Mouse (Mus musculus) midbrain, postnatal 0 days (tissue): ENCODE data around the gene Tbc1d10c. TPM values are rescaled to one million over a fixed set of nuclear protein-coding genes. Genes with fewer than 3 reads are reported as not detected.

ENCODE experiments used
- ATAC-seq: fragments of 200-750 bp; cut with Nextera tagmentation; 2 replicates; pipeline ENCODE4 v1.8.0; 2017; ENCODE audit warnings: moderate number of reproducible peaks, mild to moderate bottlenecking, moderate TSS enrichment, moderate library complexity; ENCODE audit not compliant: low FRiP score
- DNase-seq: peaks from one replicate; pipeline ENCODE4 v3.0.0-alpha.2; 2015; ENCODE audit warnings: low spot score
- H3K27ac ChIP-seq: fragments of 300-500 bp; sonication (generic); 2 replicates; pipeline ENCODE4 v1.5.1; 2014; ENCODE audit warnings: low read depth, mild to moderate bottlenecking, low read length, mixed read lengths
- H3K27me3 ChIP-seq: fragments of 300-500 bp; sonication (generic); 2 replicates; pipeline ENCODE4 v1.6.1; 2014; ENCODE audit warnings: low read length, control low read depth, mixed read lengths; ENCODE audit not compliant: insufficient read depth
- H3K36me3 ChIP-seq: fragments of 300-500 bp; sonication (generic); 2 replicates; pipeline ENCODE4 v1.6.1; 2014; ENCODE audit warnings: low read length, control low read depth, mixed read lengths; ENCODE audit not compliant: insufficient read depth
- H3K4me1 ChIP-seq: fragments of 300-500 bp; sonication (generic); 2 replicates; pipeline ENCODE4 v1.6.1; 2014; ENCODE audit warnings: mild to moderate bottlenecking, control low read depth, antibody characterized with exemption, low read length, mixed read lengths; ENCODE audit not compliant: insufficient read depth
- H3K4me2 ChIP-seq: fragments of 300-500 bp; sonication (generic); 2 replicates; pipeline ENCODE4 v1.6.1; 2014; ENCODE audit warnings: low read depth, mild to moderate bottlenecking, low read length, mixed read lengths; ENCODE audit not compliant: poor library complexity, severe bottlenecking
- H3K4me3 ChIP-seq: fragments of 300-500 bp; sonication (generic); 2 replicates; pipeline ENCODE4 v1.5.1; 2014; ENCODE audit warnings: low read depth, mild to moderate bottlenecking, low read length, moderate library complexity
- H3K9ac ChIP-seq: fragments of 300-500 bp; sonication (generic); replicated peaks from 2 replicates; pipeline ENCODE4 v1.6.1; 2014; ENCODE audit warnings: mild to moderate bottlenecking, low read length, moderate library complexity, mixed read lengths; ENCODE audit not compliant: poor library complexity, severe bottlenecking
- H3K9me3 ChIP-seq: fragments of 300-500 bp; sonication (generic); 2 replicates; pipeline ENCODE4 v1.6.1; 2016; ENCODE audit warnings: low read length, control low read depth
- CTCF ChIP-seq: IDR thresholded peaks from 2 replicates; pipeline ENCODE4 v1.5.1; 2016; ENCODE audit warnings: antibody characterized with exemption, mild to moderate bottlenecking
- WGBS: fragments of 180-500 bp; shearing (Covaris S2); extraction: QIAGEN DNeasy Blood & Tissue Kit; methylation state at CpG from one replicate; pipeline ENCODE4 v1.1.7; 2014; 5-methylcytosine and 5-hydroxymethylcytosine counted together
- polyA plus RNA-seq: library from polyadenylated mRNA; unstranded; fragments of >200 nt; fragmentation: Nextera tagmentation; extraction: Ambion mirVana; gene quantifications from 2 replicates; pipeline ENCODE4 v1.2.1, GENCODE M21; 2015
- total RNA-seq: library from RNA; depleted of rRNA; stranded (reverse); fragments of >200 nt; gene quantifications from 2 replicates; pipeline ENCODE4 v1.2.3, GENCODE M21; 2014

Gene Tbc1d10c
- total and polyA plus RNA-seq, 2 experiments from 2014 or later = 0.49 to 1.2 TPM

DNA sequence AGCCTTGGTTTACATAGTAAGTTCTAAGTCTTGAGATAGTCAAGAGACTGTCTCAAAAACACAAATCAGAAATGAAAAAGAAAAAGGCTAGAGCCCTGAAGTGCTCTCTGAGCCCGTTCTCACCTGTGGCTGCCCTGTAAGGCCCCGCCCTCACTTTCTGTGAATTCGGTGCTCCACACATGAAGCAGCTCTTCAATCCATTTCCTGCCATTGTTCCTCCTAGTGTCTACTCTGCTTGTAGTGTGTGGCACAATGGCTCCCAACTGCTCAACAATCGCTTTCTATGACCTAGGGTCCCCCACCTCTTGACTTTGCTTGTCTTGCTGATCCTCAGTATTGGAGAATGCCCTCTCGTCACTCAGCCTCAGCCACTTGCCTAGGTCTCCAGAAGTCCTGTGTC is 36.4 kb upstream of the Tbc1d10c start:
- WGBS = 77% methylated on average over 5 of the region's 5 CpGs
- TF ChIP-seq CTCF = no peak
- Histone ChIP-seq H3K36me3 (no peaks in the 10 kb centered on the region), H3K4me2 (no peak overlapping the region), H3K27me3 (peaks cover 3% of the 10 kb centered on the region; the same call in 1 of the 2 replicates), H3K9ac (no peak overlapping the region), H3K9me3 (no peaks in the 10 kb centered on the region), H3K27ac (no peak overlapping the region), H3K4me3 (no peak overlapping the region), H3K4me1 (peaks cover 2% of the 10 kb centered on the region; the same call in 1 of the 2 replicates)
- ATAC-seq = no peak
- DNase-seq = no peak

DNA sequence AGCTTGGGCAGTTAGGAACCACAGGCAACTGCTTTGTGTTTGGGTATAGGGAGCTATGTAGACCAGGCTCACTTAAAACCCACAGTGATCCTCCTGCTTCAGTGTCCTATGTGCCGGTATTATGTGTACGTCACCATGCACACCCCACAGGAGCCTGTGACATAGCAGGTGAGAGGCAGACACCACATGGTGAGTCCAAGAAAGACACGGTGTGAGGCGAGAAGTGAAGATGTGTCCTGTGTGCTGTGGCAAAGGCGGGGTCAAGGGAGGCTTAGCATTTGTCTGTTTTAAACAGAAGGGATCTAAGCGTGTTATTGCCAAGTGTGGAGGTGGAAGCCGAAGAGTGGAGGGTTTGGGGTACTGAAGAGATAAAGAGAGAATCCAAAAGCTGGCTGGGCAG is 35.7 kb upstream of the Tbc1d10c start:
- H3K9ac ChIP-seq = no peak overlapping the region
- DNase-seq (no peak), ATAC-seq (no peak)
- H3K4me3 ChIP-seq = no peak overlapping the region
- H3K27ac ChIP-seq = no peak overlapping the region
- no peaks in the 10 kb centered on the region for H3K9me3 ChIP-seq
- no peaks in the 10 kb centered on the region; the same call in 1 of the 2 replicates for H3K4me1 ChIP-seq
- no peak for TF ChIP-seq CTCF
- no peaks in the 10 kb centered on the region for H3K36me3 ChIP-seq
- WGBS = 90% methylated on average over 7 of the region's 7 CpGs
- H3K4me2 ChIP-seq = no peak overlapping the region
- peaks cover 3% of the 10 kb centered on the region; the same call in 1 of the 2 replicates for H3K27me3 ChIP-seq

DNA sequence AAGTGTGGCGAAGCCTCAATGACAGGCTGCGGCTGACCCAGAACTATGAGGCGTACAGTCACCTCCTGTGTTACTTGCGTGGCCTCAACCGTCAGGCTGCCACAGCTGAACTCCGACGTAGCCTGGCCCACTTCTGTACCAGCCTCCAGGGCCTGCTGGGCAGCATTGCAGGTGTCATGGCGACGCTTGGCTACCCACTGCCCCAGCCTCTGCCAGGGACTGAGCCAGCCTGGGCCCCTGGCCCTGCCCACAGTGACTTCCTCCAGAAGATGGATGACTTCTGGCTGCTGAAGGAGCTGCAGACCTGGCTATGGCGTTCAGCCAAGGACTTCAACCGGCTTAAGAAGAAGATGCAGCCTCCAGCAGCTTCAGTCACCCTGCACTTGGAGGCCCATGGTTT is 31.1 kb upstream of the Tbc1d10c start:
- no peak for TF ChIP-seq CTCF
- Histone ChIP-seq H3K27me3 (peaks cover 1% of the 10 kb centered on the region; the same call in 1 of the 2 replicates), H3K36me3 (no peaks in the 10 kb centered on the region), H3K4me3 (no peak overlapping the region), H3K4me1 (no peaks in the 10 kb centered on the region), H3K4me2 (no peak overlapping the region), H3K9ac (no peak overlapping the region), H3K9me3 (no peaks in the 10 kb centered on the region), H3K27ac (no peak overlapping the region)
- DNase-seq (no peak), ATAC-seq (no peak)
- 81% methylated on average over 11 of the region's 11 CpGs for WGBS

DNA sequence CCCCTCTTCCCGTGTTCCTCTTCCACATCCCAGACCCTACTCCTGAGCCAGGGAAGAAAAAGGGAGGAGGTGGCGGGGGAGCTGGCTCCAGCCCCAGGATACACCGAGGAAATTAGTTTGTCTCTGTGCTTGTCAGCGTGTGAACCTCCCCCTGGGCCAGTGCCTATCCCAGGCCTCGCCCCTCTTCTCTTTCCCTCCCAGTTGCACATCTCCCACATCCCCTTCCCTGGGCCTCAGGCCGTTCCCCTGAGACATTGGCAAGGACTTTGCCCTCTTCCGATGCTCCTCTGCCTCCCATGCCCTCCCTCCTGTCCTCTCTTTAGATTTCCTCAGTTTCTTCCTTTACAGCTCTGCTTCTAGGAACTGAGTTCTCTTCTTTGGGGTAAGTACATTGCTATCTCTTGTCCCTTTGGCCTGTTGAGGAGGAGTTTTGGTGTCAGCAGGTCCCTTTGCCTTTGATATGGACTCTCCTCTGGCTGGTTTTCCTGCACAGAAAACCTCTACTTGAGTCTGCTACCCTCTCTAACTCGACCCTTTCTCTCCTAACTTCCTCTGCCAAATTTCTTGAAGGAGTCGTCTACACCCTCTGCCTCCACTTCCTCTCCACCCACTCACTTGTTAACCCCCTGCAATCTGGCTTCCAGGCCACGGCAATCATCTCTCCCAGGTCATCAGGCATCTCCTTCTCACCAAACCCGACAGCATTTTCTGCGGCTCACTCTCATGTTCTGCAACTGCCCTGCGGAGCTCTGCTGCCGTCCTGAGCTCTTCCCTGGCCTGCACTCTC is 30.1 kb upstream of the Tbc1d10c start:
- DNase-seq = no peak

DNA sequence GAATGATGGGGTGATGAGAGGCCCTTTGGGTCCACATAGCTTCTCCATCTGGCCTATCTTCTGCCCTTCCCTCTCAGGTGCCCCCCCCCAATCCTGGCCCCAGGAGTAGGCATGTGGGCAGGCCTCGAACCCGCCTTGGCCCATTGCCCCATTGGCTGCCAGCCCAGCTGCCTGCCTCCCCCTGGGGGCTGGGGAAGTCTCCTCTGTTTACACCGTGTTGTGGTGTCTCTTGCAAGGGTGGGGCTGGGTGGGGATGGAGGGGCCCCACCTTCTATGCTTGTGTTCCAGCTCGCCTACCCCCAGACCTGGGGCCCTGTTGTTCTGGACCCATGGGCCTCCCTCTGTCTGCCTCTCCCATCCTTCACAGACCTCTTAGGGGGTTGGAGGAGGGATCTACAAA is 29.3 kb upstream of the Tbc1d10c start:
- Histone ChIP-seq H3K9me3 (no peaks in the 10 kb centered on the region), H3K27me3 (peaks cover 15% of the 10 kb centered on the region), H3K9ac (no peak overlapping the region), H3K36me3 (no peaks in the 10 kb centered on the region), H3K4me2 (no peak overlapping the region), H3K27ac (no peak overlapping the region), H3K4me1 (peaks cover under 1% of the 10 kb centered on the region; the same call in 1 of the 2 replicates), H3K4me3 (no peak overlapping the region)
- ATAC-seq = no peak
- 44% methylated on average over 4 of the region's 4 CpGs for WGBS
- TF ChIP-seq CTCF = no peak
- no peak for DNase-seq

More for the DNA sequence above, 30.1 kb upstream of the Tbc1d10c start:
- Histone ChIP-seq H3K27me3 (peaks cover 9% of the 10 kb centered on the region), H3K9ac (no peak overlapping the region), H3K36me3 (no peaks in the 10 kb centered on the region), H3K4me3 (no peak overlapping the region), H3K27ac (no peak overlapping the region), H3K9me3 (no peaks in the 10 kb centered on the region), H3K4me1 (no peaks in the 10 kb centered on the region), H3K4me2 (no peak overlapping the region)
- ATAC-seq = no peak
- whole genome bisulfite sequencing = 45% methylated on average over 14 of the region's 14 CpGs
- TF ChIP-seq CTCF = no peak

DNA sequence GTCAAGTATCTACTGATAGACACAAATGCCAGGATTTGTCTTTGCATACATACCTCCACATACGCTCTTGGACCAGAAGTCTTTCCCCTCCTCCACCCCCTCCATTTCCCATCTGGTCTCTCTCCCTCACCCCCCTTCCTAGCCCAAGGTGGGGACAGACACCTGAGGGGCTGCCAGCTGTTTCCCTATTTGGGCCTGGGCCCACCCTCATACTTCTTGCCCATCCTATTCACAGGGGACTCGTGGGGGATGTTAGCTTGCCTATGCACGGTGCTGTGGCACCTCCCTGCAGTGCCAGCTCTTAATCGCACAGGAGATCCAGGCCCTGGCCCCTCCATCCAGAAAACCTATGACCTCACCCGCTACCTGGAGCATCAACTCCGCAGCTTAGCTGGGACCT is 28.9 kb upstream of the Tbc1d10c start:
- Histone ChIP-seq H3K27me3 (peaks cover 20% of the 10 kb centered on the region), H3K4me2 (no peak overlapping the region), H3K9me3 (no peaks in the 10 kb centered on the region), H3K36me3 (no peaks in the 10 kb centered on the region), H3K4me3 (no peak overlapping the region), H3K27ac (no peak overlapping the region), H3K4me1 (peaks cover 5% of the 10 kb centered on the region; the same call in 1 of the 2 replicates), H3K9ac (no peak overlapping the region)
- TF ChIP-seq CTCF = no peak
- DNase-seq = no peak
- WGBS = 89% methylated on average over 6 of the region's 6 CpGs
- ATAC-seq = no peak
